Mouse (Mus musculus) CH12.LX (cell line): ENCODE data around the gene Pknox2. TPM values are rescaled to one million over a fixed set of nuclear protein-coding genes. Genes with fewer than 3 reads are reported as not detected.

ENCODE experiments used
- DNase-seq: peaks from one replicate; pipeline ENCODE4 v3.0.0-alpha.2; 2013; ENCODE audit errors: extremely low read depth
- H3K27ac ChIP-seq: 2 replicates; pipeline ENCODE4 v1.5.1; 2012; ENCODE audit warnings: low read depth, mild to moderate bottlenecking, control low read depth, moderate library complexity; ENCODE audit not compliant: insufficient read depth
- H3K27me3 ChIP-seq: replicated peaks from 2 replicates; pipeline ENCODE3; 2012; ENCODE audit warnings: inconsistent platforms
- H3K36me3 ChIP-seq, 2 experiments: replicated peaks in 1 of 2; 2 replicates each; pipeline versions ENCODE3 to v1.6.1; 2012; ENCODE audit warnings: inconsistent platforms in 1 of 2, low read length in 1 of 2, mild to moderate bottlenecking in 1 of 2, mixed read lengths in 1 of 2, moderate library complexity in 1 of 2; ENCODE audit not compliant: control insufficient read depth in 1 of 2, insufficient read depth in 1 of 2
- H3K4me1 ChIP-seq, 2 experiments: 2 replicates each; pipeline ENCODE4 v1.6.1; 2012; ENCODE audit warnings: inconsistent platforms in 1 of 2, moderate library complexity in 1 of 2; ENCODE audit not compliant: insufficient read depth in 2 of 2, control insufficient read depth in 1 of 2
- H3K4me2 ChIP-seq: 2 replicates; pipeline ENCODE4 v1.6.1; 2012; ENCODE audit warnings: low read depth, mild to moderate bottlenecking, control low read depth; ENCODE audit not compliant: poor library complexity, insufficient read depth, severe bottlenecking
- H3K4me3 ChIP-seq, 3 experiments: fragments of 150-350 bp in 1 of 3; sonication (generic) in 1 of 3; replicated peaks in 1 of 3; 2 replicates each; pipeline versions ENCODE3 to v1.5.1; 2011 to 2012; ENCODE audit warnings: low read depth in 2 of 3, low read length in 2 of 3, mild to moderate bottlenecking in 2 of 3, moderate library complexity in 2 of 3, control low read depth in 1 of 3, improper control_type of control experiment in 1 of 3, inconsistent platforms in 1 of 3, mixed read lengths in 1 of 3; ENCODE audit not compliant: poor library complexity in 1 of 3
- H3K79me2 ChIP-seq: replicated peaks from 2 replicates; pipeline ENCODE4 v1.6.1; 2012; ENCODE audit warnings: mild to moderate bottlenecking, moderate library complexity; ENCODE audit not compliant: control insufficient read depth, poor library complexity, insufficient read depth, severe bottlenecking; ENCODE audit errors: extremely low read depth
- H3K9ac ChIP-seq: 2 replicates; pipeline ENCODE4 v1.6.1; 2012; ENCODE audit warnings: low read depth, mild to moderate bottlenecking, control low read depth, moderate library complexity; ENCODE audit not compliant: insufficient read depth
- H3K9me3 ChIP-seq: replicated peaks from 2 replicates; pipeline ENCODE3; 2012; ENCODE audit warnings: low read length, inconsistent platforms, mixed read lengths
- CHD1 ChIP-seq: IDR thresholded peaks from 2 replicates; pipeline ENCODE4 v1.6.1; 2012; ENCODE audit warnings: low read depth, low read length, improper control_type of control experiment, inconsistent platforms
- E2F4 ChIP-seq: IDR thresholded peaks from 2 replicates; pipeline ENCODE4 v1.6.1; 2011; ENCODE audit warnings: low read depth, low read length, improper control_type of control experiment; ENCODE audit not compliant: insufficient replicate concordance
- ELF1 ChIP-seq: IDR thresholded peaks from 2 replicates; pipeline ENCODE4 v1.6.1; 2014; ENCODE audit warnings: low read depth, mild to moderate bottlenecking, inconsistent platforms, low read length, improper control_type of control experiment
- HCFC1 ChIP-seq: IDR thresholded peaks from 2 replicates; pipeline ENCODE4 v1.6.1; 2012; ENCODE audit warnings: low read depth, mild to moderate bottlenecking, inconsistent platforms, low read length, improper control_type of control experiment
- JUND ChIP-seq: conservative IDR thresholded peaks from 2 replicates; pipeline ENCODE4 v1.6.1; 2011; ENCODE audit warnings: low read depth, low read length, improper control_type of control experiment
- KAT2A ChIP-seq: IDR thresholded peaks from 2 replicates; pipeline ENCODE4 v1.6.1; 2012; ENCODE audit warnings: low read length, improper control_type of control experiment, inconsistent platforms; ENCODE audit not compliant: insufficient replicate concordance
- MAFK ChIP-seq: IDR thresholded peaks from 2 replicates; pipeline ENCODE4 v1.6.1; 2011; ENCODE audit warnings: low read length, improper control_type of control experiment; ENCODE audit not compliant: insufficient replicate concordance
- PAX5 ChIP-seq: IDR thresholded peaks from 2 replicates; pipeline ENCODE4 v1.6.1; 2012; ENCODE audit warnings: low read length, inconsistent platforms, mixed read lengths
- POLR2A ChIP-seq: IDR thresholded peaks from 2 replicates; pipeline ENCODE4 v1.6.1; 2011; ENCODE audit warnings: low read depth, mild to moderate bottlenecking, improper control_type of control experiment, low read length
- RCOR1 ChIP-seq: conservative IDR thresholded peaks from 2 replicates; pipeline ENCODE4 v1.6.1; 2012; ENCODE audit warnings: low read depth, mild to moderate bottlenecking, inconsistent platforms, low read length, improper control_type of control experiment
- TBP ChIP-seq: conservative IDR thresholded peaks from 2 replicates; pipeline ENCODE4 v1.6.1; 2011; ENCODE audit warnings: low read depth, low read length, improper control_type of control experiment
- UBTF ChIP-seq: IDR thresholded peaks from 2 replicates; pipeline ENCODE4 v1.6.1; 2012; ENCODE audit warnings: low read depth, mild to moderate bottlenecking, inconsistent platforms, low read length, improper control_type of control experiment, moderate library complexity
- dilution Hi-C: fragments of 300-500 bp; cut with MboI; formaldehyde crosslinking; loops from 2 replicates; pipeline ENCODE4 v1.14.3; 2020; ENCODE audit warnings: low sequenced_read_pairs; ENCODE audit not compliant: extremely low pct_unique_long_range_greater_than_20kb, extremely low pct_ligation_motif_present
- in situ Hi-C: fragments of 300-500 bp; cut with MboI; formaldehyde crosslinking; loops from 3 replicates; pipeline ENCODE4 v1.14.3; 2019; ENCODE audit warnings: low sequenced_read_pairs, low pct_ligation_motif_present, low pct_unique_long_range_greater_than_20kb, mixed read lengths
- polyA plus RNA-seq: library from polyadenylated mRNA; unstranded; fragments of >175 nt; gene quantifications from 2 replicates; pipeline ENCODE4 v1.2.1, GENCODE M21; 2012; ENCODE audit warnings: low read depth; ENCODE audit not compliant: insufficient read length
- total RNA-seq, 2 experiments: library from RNA; depleted of rRNA; stranded (reverse); fragments of 300-350 nt in 1 of 2; fragments of >200 nt in 1 of 2; gene quantifications; 2 replicates each; pipeline ENCODE4 v1.2.3; 2012 to 2014

Gene Pknox2
- total and polyA plus RNA-seq, 3 experiments: 0.08 to 0.11 TPM; not detected in 1

GRCm38 (mm10) chr9:37076386-37077062, 70.7 kb downstream of the Pknox2 start:
- Histone ChIP-seq H3K4me2 (no peak overlapping the region), H3K9me3 (no peaks in the 10 kb centered on the region), H3K36me3 (no peaks in the 10 kb centered on the region), H3K27me3 (peaks cover 42% of the 10 kb centered on the region), H3K4me3 (no peak overlapping the region), H3K4me1 (no peaks in the 10 kb centered on the region), H3K79me2 (no peaks in the 10 kb centered on the region), H3K9ac (no peak overlapping the region), H3K27ac (no peak overlapping the region)
- DNase-seq: no peak
- in situ Hi-C loops: no loop called here
- TF ChIP-seq POLR2A (no peak), TBP (no peak), E2F4 (no peak), UBTF (no peak), CHD1 (no peak), HCFC1 (no peak)
- dilution Hi-C loops: no loop called here

DNA sequence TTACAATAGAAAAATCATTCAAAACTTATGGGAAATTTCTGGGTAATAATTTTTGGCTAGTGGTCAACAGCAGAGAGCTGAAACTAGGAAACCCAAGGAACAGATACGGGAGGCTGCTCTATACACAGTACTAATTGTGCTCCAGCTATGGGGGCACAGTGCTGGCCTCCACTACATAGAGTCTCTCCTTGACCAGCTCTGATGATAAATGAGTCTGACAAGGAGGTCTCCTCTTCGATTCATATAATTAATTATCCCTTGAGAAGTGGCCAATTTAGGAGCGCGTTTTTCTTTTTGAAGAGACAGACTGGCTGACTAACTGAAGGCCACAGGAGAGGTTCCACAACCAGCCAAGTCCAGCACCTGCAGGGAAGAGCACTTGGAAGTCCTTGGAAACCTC, 71.3 kb downstream of the Pknox2 start:
- H3K4me1 ChIP-seq: no peaks in the 10 kb centered on the region
- no peak for DNase-seq
- no peak overlapping the region for H3K9ac ChIP-seq
- in situ Hi-C loops: no loop called here
- H3K36me3 ChIP-seq: no peaks in the 10 kb centered on the region
- no peaks in the 10 kb centered on the region for H3K79me2 ChIP-seq
- peaks cover 48% of the 10 kb centered on the region for H3K27me3 ChIP-seq
- dilution Hi-C loops: no loop called here
- H3K9me3 ChIP-seq: no peaks in the 10 kb centered on the region
- no peak overlapping the region for H3K4me2 ChIP-seq
- no peak overlapping the region for H3K4me3 ChIP-seq
- H3K27ac ChIP-seq: no peak overlapping the region
- TF ChIP-seq MAFK (no peak), PAX5 (no peak), JUND (no peak), KAT2A (no peak), CHD1 (no peak), RCOR1 (no peak), ELF1 (no peak)
